Mouse (Mus musculus): ENCODE data around the gene Creb3. TPM values are rescaled to one million over a fixed set of nuclear protein-coding genes. Genes with fewer than 3 reads are reported as not detected.
A peak's percentile ranks its signal among the peaks of the same experiment; 100 is the strongest.

Gene Creb3
- polyA plus RNA-seq (2012; fragmentation: generic; extraction: Trizol) = 52.4 TPM
- long read RNA-seq, experiment 1, transcript Creb3-201 (9 exons, 1,884 nt) = major isoform, 71 of 83 reads
- long read RNA-seq, experiment 1, partial matches to known transcripts = 5 of 83 reads
- long read RNA-seq, experiment 1, other reads (novel, unspliced or antisense) = 5 of 83 reads
- long read RNA-seq, experiment 2, transcript Creb3-201 (9 exons, 1,884 nt) = major isoform, 159 of 171 reads
- long read RNA-seq, experiment 2, partial matches to known transcripts = 0 of 171 reads
- long read RNA-seq, experiment 2, other reads (novel, unspliced or antisense) = 12 of 171 reads

GRCm38 (mm10) chr4:43561997-43562768 lies at the start of gene Creb3, which contains the start of gene Tln1:
Creb3 (plus strand) TSS chr4:43562332.
Tln1 (minus strand) TSS chr4:43562691.
- Histone ChIP-seq H3ac (ENCODE audit: control insufficient read depth, insufficient read length, low read depth) (peak within 1 kb of the TSS; percentile 86), H3K4me3 (ENCODE audit: insufficient read depth, poor library complexity, severe bottlenecking) (peak within 1 kb of the TSS; percentile 86), H3K79me2 (ENCODE audit: control insufficient read depth, insufficient read depth) (peaks cover 62% of the 10 kb centered on the region), H3K27me3 (ENCODE audit: control insufficient read depth, insufficient read depth, insufficient read length) (no peaks in the 10 kb centered on the region), H3K79me3 (ENCODE audit: low read depth) (peaks cover 43% of the 10 kb centered on the region), H3K36me3 (ENCODE audit: control insufficient read depth, insufficient read depth) (peaks cover 27% of the 10 kb centered on the region)
- no peak for TF ChIP-seq MYOD1 (IDR thresholded peaks at IDR 0.05; ENCODE audit: control insufficient read depth, insufficient read length, low read depth)
- no peak for TF ChIP-seq CEBPB (IDR thresholded peaks at IDR 0.05; ENCODE audit: low read depth)
- no peak for TF ChIP-seq MYOG (IDR thresholded peaks at IDR 0.05; ENCODE audit: control insufficient read depth, extremely low read depth, insufficient read length)
- TF ChIP-seq MAX (IDR thresholded peaks at IDR 0.05) = no peak
- no peak for TF ChIP-seq FOSL1 (IDR thresholded peaks at IDR 0.05; ENCODE audit: insufficient read depth, low read length, poor library complexity, severe bottlenecking)

- no peaks in the 10 kb centered on the region for H3K27me3 ChIP-seq (ENCODE audit: control insufficient read depth, insufficient read depth, insufficient read length)
- H3K4me3 ChIP-seq (ENCODE audit: insufficient read depth, poor library complexity, severe bottlenecking) = no peak overlapping the region
- peaks cover 36% of the 10 kb centered on the region for H3K36me3 ChIP-seq (ENCODE audit: control insufficient read depth, insufficient read depth)
- TF ChIP-seq CEBPB (IDR thresholded peaks at IDR 0.05; ENCODE audit: low read depth) (no peak), MAX (IDR thresholded peaks at IDR 0.05) (no peak), MYOG (IDR thresholded peaks at IDR 0.05; ENCODE audit: control insufficient read depth, extremely low read depth, insufficient read length) (no peak), USF1 (IDR thresholded peaks at IDR 0.05; ENCODE audit: low read depth) (no peak), MYOD1 (IDR thresholded peaks at IDR 0.05; ENCODE audit: control insufficient read depth, insufficient read length, low read depth) (no peak), FOSL1 (IDR thresholded peaks at IDR 0.05; ENCODE audit: insufficient read depth, low read length, poor library complexity, severe bottlenecking) (no peak), CTCF (IDR thresholded peaks at IDR 0.05; ENCODE audit: control insufficient read depth, insufficient read depth, insufficient read length) (no peak)
- H3K79me3 ChIP-seq (ENCODE audit: low read depth) = no peaks in the 10 kb centered on the region
- H3ac ChIP-seq (ENCODE audit: control insufficient read depth, insufficient read length, low read depth) = no peak overlapping the region
- H3K79me2 ChIP-seq (ENCODE audit: control insufficient read depth, insufficient read depth) = no peaks in the 10 kb centered on the region
Measured at GRCm38 (mm10) chr4:43512653-43513052, 49.5 kb upstream of the Creb3 start.

- no peak overlapping the region for H3ac ChIP-seq (ENCODE audit: control insufficient read depth, insufficient read length, low read depth)
Measured at GRCm38 (mm10) chr4:43513300-43513699, 48.8 kb upstream of the Creb3 start.

GRCm38 (mm10) chr4:43513791-43514190 lies 48.3 kb upstream of the Creb3 start:
- Histone ChIP-seq H3K27me3 (ENCODE audit: control insufficient read depth, insufficient read depth, insufficient read length) (no peaks in the 10 kb centered on the region), H3K4me3 (ENCODE audit: insufficient read depth, poor library complexity, severe bottlenecking) (no peak overlapping the region), H3ac (ENCODE audit: control insufficient read depth, insufficient read length, low read depth) (no peak overlapping the region), H3K79me3 (ENCODE audit: low read depth) (no peaks in the 10 kb centered on the region), H3K36me3 (ENCODE audit: control insufficient read depth, insufficient read depth) (peaks cover 44% of the 10 kb centered on the region), H3K79me2 (ENCODE audit: control insufficient read depth, insufficient read depth) (peaks cover 2% of the 10 kb centered on the region)
- TF ChIP-seq FOSL1 (IDR thresholded peaks at IDR 0.05; ENCODE audit: insufficient read depth, low read length, poor library complexity, severe bottlenecking) (no peak), USF1 (IDR thresholded peaks at IDR 0.05; ENCODE audit: low read depth) (no peak), MYOG (IDR thresholded peaks at IDR 0.05; ENCODE audit: control insufficient read depth, extremely low read depth, insufficient read length) (no peak), CTCF (IDR thresholded peaks at IDR 0.05; ENCODE audit: control insufficient read depth, insufficient read depth, insufficient read length) (no peak), MAX (IDR thresholded peaks at IDR 0.05) (no peak), MYOD1 (IDR thresholded peaks at IDR 0.05; ENCODE audit: control insufficient read depth, insufficient read length, low read depth) (no peak), CEBPB (IDR thresholded peaks at IDR 0.05; ENCODE audit: low read depth) (no peak)

More at GRCm38 (mm10) chr4:43513300-43513699, 48.8 kb upstream of the Creb3 start:
- Histone ChIP-seq H3K79me3 (ENCODE audit: low read depth) (no peaks in the 10 kb centered on the region), H3K4me3 (ENCODE audit: insufficient read depth, poor library complexity, severe bottlenecking) (no peak overlapping the region), H3K36me3 (ENCODE audit: control insufficient read depth, insufficient read depth) (peaks cover 42% of the 10 kb centered on the region), H3K79me2 (ENCODE audit: control insufficient read depth, insufficient read depth) (no peaks in the 10 kb centered on the region), H3K27me3 (ENCODE audit: control insufficient read depth, insufficient read depth, insufficient read length) (no peaks in the 10 kb centered on the region)
- no peak for TF ChIP-seq MAX (IDR thresholded peaks at IDR 0.05)

- Histone ChIP-seq H3ac (ENCODE audit: control insufficient read depth, insufficient read length, low read depth) (no peak overlapping the region), H3K27me3 (ENCODE audit: control insufficient read depth, insufficient read depth, insufficient read length) (no peaks in the 10 kb centered on the region), H3K79me3 (ENCODE audit: low read depth) (peaks cover 4% of the 10 kb centered on the region), H3K79me2 (ENCODE audit: control insufficient read depth, insufficient read depth) (peaks cover 25% of the 10 kb centered on the region), H3K36me3 (ENCODE audit: control insufficient read depth, insufficient read depth) (peaks cover 63% of the 10 kb centered on the region), H3K4me3 (ENCODE audit: insufficient read depth, poor library complexity, severe bottlenecking) (no peak overlapping the region)
- no peak for TF ChIP-seq MYOD1 (IDR thresholded peaks at IDR 0.05; ENCODE audit: control insufficient read depth, insufficient read length, low read depth)
- TF ChIP-seq MAX (IDR thresholded peaks at IDR 0.05) = no peak
- no peak for TF ChIP-seq MYOG (IDR thresholded peaks at IDR 0.05; ENCODE audit: control insufficient read depth, extremely low read depth, insufficient read length)
- TF ChIP-seq CTCF (IDR thresholded peaks at IDR 0.05; ENCODE audit: control insufficient read depth, insufficient read depth, insufficient read length) = no peak
- TF ChIP-seq CEBPB (IDR thresholded peaks at IDR 0.05; ENCODE audit: low read depth) = no peak
- no peak for TF ChIP-seq USF1 (IDR thresholded peaks at IDR 0.05; ENCODE audit: low read depth)
- TF ChIP-seq FOSL1 (IDR thresholded peaks at IDR 0.05; ENCODE audit: insufficient read depth, low read length, poor library complexity, severe bottlenecking) = no peak
Measured at GRCm38 (mm10) chr4:43515764-43516708, 46.1 kb upstream of the Creb3 start.
